Mouse (Mus musculus): ENCODE measurements around the gene Rnf111. TPM values are rescaled to one million over a fixed set of nuclear protein-coding genes. Genes with fewer than 3 reads are reported as not detected.
"Not testable (repeated sequence)": the region's sequence is repeated elsewhere in the genome, so short reads cannot be mapped to it uniquely, and the experiment has no call there.

Rnf111 gene
- total RNA-seq, 2 experiments from 2014 or later, result 34.3 to 35.8 TPM

DNA sequence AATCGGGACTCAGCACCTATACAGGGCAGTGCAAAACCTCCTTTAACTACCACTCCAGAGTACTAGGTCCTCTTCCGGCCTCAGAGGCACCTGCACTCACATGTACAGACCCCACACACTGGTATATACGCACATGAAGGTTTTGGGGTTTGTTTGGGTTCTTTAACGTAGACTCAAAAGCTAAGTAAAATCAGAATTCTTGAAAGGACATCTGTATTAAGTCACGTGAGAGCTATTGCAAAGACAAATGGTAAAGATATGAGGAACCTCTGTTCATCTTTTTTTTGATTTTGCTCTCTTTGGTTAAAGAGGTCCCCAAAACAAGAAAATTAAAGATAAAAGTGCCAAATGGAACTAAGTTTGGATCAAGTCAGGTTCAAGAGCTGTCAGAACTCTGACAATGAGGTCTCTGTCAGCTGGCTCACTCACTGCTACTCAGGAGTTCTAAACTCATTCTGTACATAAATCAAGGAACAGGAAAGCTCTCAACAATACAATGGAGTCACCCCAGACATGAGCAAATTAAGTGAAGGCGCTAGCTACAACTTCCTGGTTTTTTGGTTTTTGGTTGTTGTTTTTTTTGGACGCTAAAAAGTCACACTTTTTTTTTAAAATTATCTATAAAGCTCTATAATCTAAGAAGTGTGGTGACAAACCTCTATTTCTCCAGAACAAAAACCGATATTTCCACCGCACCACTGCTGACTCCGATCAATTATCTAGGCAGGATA is 1.1 kb downstream of the Rnf111 start:
- no peak for DNase-seq (ENCODE audit: low spot score in 2 of 2)

DNA sequence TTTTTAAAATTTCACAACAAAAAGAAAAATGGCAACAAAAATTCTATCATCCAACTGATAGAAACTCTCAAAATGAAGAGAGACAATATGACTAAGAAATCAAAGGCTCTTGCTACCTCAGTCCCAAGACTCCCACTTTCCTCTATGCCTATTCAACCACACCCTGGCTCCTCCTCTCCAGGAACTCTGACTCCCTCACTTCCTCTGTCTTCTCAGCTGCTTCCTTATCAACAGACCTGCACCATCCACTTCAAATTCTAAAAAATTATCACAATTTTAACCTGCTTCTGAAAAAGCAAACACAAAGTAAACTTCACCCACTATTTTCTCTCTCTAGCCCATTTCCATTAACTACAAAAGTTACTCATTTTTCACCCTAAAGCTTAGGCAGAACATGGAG is 6.5 kb downstream of the Rnf111 start:
- no peak for DNase-seq (ENCODE audit: low spot score in 2 of 2)

DNA sequence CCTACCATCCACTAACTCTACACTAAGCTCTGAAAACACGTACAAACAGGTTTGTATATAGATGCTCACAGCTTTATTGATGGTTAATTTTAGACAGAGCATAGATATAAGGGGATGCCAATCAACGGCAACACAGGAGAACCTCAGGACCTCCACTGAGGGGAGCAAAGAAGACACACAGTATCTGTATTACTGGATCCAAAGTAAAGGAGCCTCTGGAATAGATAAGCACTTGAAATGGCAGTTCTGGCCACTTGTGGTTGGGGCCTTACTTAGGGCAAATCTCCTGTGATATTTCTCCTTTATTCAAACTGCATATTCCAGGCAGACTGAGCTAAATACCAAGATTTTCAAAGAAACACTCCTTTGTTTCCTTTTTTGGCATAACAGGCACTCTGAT is 10.5 kb downstream of the Rnf111 start:
- no peak for DNase-seq (ENCODE audit: low spot score in 2 of 2)

DNA sequence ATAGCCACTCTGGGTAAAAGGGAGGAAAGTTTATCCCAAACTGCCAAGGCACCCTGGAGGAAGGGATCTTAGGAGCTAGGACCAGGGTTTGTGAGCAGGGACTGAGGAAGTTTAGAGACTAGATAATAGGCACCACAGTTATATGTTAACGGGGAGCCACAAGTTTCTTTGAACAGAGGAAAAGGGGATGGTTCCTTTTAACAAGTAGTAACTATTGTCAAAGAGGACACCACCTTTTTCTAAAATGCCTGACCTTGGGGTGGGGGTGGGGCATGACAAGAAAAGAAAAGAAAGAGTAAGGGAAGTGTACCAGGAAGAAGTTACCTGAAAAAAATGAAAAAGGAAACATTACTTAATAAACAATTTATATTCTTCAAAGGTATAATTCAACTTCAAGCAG is 12.3 kb downstream of the Rnf111 start:
- DNase-seq (ENCODE audit: low spot score in 2 of 2), result no peak

DNA sequence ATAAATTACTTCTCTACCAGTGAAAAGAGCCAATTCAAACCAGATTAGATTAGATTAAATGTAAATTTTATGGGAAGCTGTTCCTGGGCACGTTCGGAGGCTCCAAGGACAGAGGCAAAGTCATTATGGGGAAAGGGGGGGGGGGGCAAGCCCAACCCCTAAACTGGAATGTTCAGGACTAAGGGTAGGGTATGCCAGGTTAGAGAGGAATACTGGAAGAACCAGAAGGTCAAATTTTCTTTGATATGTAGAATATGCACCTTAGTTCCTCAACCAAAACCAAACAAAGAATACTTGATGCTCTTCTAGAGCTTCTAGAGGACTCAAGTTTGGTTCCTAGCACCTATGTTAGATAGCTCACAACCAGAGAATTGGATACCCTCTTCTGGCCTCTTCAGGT is 16.1 kb downstream of the Rnf111 start:
- no peak for DNase-seq (ENCODE audit: low spot score in 2 of 2)

DNA sequence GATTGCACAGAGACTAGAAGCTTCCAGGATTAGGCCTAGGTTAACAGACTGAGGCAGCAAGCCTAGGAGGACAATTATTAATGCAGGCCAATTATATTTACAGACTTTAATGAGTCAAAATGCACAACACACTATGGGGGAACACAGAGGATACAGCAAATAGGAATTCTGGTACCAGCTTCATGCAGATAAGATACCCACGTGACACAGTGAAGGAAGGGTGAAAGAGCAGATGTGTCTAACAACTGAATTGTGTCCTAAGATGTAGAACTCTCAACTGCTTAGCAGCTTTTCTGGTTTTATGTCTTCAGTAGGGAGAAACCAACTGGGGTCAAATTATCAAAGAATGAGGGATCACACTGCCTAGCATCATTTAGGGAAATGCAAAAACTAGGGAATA is 17.7 kb downstream of the Rnf111 start:
- no peak for DNase-seq (ENCODE audit: low spot score in 2 of 2)

DNA sequence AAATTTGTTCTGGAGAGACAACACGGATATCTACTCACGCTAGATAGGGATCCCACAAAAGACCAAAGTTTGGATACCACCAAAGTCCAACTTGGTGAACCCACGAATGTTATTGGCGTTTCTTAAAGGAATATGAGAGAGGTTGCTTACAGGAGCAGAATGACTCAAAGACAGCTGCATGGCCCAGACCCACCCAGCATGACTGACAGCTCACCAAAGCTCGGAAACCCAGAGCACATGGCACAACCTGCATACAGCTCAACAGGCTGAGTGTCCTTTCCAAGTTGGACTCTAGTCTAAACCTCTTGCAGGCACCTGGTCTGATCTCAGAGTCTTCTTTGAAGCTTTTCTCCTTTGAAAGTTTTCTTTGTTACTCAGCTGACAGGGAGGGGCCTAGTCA is 20.0 kb downstream of the Rnf111 start:
- no peak for DNase-seq (ENCODE audit: low spot score in 2 of 2)

DNA sequence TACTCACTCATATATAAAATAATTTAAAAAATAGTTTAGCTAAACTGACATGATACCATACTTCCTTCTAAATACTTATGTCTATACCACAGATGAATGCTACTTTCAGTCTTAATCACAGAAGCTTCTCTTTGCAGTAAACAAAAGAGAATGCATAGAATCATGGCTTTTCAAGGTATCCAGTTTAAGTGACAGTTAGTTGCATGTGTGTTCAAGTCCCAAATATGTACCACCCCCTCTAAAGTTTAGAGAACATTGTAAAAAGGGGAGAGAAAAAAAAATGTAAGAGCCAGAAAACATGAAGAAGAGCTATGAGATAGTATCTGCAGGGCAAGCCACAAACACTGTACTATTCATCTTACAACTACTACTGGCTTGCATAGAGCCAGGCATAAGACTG is 21.7 kb downstream of the Rnf111 start:
- DNase-seq (ENCODE audit: low spot score in 2 of 2), result no peak

DNA sequence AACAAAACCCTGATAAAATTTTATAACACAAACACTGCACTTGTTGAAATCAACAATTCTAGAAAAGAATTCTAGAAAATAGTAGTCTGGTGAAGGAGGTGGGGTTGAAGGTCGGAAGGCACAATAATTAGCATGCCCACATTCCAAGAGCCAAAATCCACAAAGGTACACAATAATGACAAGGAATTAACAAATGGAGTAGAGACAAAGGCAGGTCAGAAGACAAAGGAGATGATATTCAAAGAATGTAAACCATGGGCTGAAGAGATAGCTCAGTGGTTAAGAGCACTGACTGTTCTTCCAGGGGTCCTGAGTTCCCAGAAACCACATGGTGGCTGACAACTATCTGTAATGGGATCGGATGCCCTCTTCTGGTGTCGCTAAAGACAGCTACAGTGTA is 26.3 kb downstream of the Rnf111 start:
- DNase-seq (ENCODE audit: low spot score in 2 of 2), result no peak

DNA sequence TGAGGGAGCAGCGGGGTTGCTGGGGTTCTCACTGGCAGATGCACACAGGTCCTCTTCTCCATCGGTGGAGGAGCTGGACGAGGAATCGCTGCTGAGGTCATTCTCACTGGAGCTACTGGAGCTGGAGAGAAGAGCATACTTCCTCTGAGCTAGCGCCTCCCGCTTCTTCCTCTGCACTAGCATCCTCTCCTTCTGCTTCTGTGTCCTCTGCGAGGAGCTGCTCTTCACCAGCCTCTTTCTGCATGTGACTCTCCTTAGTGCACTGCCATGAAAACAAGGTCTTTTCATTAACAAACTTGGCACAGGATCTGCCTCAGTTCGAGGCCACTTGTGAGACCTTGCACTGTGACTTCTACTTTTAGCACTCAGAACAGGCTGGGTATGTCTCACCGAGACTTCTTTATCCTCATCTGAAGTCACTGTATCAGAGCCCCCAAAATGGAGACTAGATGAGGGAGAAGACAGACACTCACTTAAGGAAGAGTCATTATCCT is 27.7 kb downstream of the Rnf111 start:
- peak in 1 of 2 experiments; percentile 12 for DNase-seq (ENCODE audit: low spot score in 2 of 2)

DNA sequence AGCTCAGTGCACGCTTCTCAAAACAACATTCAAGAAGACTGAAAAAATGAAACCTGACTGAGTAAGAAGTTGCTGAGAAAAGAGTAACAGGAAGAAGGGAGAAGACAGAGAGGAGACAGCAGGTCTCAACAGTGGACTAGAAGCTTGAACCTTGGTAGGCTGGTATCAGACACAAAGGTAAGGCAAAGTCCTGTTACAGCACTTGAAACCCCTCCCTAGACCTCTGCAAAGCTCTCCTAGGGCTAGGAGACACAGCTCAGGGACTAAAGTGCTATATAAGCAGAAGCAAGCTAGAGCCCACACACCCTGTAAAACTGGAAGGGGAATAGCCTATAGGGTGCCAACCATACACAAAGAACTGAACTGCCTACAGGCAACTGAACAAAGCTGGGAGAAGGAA is 30.1 kb downstream of the Rnf111 start:
- no peak for DNase-seq (ENCODE audit: low spot score in 2 of 2)

DNA sequence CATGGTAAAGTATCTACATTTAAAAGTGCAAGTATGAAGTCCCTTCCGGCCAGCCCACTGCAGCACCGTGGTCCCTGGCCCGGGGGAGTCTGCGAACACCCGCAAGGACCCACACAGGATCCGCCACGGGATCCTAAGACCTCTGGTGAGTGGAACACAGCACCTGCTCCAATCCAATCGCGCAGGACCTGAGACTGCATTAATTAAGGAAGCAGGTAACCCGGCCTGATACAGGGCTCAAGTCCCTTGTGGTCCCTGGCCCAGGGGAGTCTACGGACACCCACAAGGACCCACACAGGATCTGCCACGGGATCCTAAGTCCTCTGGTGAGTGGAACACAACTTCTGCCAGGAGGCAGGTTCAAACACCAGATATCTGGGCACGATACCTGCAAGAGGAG is 40.4 kb downstream of the Rnf111 start:
- DNase-seq (ENCODE audit: low spot score in 2 of 2), result not testable (repeated sequence)

DNA sequence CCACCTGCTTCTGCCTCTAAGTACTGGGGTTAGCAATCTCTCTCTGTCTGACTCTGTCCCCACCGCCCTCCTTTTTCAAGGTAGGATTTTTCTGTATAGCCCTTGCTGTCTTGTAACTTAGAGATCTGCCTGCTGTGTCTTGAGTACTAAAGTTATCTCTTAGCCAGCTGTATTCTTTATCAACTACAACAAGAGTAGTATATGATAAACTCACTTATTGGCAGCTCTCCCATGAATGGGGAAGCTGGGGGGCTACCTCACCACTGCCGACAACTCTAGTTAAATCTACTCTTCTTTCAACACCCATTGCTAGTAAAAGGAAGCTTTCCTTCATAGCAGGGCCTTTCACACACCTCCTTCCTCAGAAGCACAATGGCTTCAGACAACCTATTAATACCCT is 51.2 kb downstream of the Rnf111 start:
- DNase-seq (ENCODE audit: low spot score in 2 of 2), result no peak

DNA sequence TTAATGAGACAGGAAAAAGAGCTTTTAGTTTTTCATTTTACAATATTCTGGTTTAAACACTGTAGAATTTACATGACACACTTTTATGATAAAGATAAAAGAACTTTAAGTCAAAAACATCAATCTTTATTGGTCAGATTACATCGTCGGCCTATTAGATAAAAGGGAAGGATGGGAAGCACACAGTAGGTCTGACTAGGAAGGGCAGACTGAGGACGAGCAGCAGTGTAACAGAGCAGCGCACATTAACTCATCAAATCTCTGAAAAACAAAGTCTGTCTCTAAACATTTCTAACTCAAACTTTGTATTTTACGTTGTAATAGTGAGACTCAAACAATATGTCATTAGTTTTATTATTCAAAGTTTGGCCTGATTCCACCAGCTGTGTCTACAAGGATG is 54.5 kb downstream of the Rnf111 start:
- DNase-seq (ENCODE audit: low spot score in 2 of 2), result no peak

DNA sequence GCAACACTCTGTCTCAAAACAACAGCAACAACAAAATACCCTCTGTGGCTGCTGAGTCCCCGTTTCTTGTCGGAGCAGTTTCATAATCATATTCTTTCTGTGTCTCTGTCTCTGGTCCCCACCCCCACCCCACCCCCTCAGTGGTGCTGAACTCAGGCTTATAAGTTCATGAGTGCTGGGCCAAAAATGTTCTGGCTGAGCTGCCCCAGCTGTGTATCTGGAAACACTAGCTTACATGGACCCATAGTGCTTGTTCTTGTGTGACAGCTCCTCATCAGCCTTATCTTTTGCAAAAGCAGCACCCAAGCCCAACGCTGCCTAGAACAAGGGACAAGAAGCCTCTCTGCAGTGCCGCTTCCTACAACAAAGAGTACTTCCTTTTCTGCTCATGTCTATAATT is 63.6 kb downstream of the Rnf111 start:
- DNase-seq (ENCODE audit: low spot score in 2 of 2), result no peak

DNA sequence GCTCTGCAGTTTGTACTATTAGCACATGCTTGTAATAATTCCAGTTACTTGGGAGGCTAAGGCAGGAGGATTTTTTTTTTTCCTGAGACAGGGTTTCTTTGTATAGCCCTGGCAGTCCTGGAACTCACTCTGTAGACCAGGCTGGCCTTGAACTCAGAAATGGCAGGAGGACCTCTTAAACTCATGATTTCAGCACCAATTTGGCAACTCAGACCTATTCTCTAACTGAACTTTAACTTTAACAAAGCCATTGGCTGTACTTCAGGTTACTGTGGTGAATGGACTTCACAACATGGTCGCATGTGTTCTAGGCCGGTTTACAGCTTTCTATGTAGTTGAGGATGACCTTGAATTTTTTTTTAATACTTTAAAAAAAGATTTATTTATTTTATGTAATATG is 80.9 kb downstream of the Rnf111 start:
- no peak for DNase-seq (ENCODE audit: low spot score in 2 of 2)

DNA sequence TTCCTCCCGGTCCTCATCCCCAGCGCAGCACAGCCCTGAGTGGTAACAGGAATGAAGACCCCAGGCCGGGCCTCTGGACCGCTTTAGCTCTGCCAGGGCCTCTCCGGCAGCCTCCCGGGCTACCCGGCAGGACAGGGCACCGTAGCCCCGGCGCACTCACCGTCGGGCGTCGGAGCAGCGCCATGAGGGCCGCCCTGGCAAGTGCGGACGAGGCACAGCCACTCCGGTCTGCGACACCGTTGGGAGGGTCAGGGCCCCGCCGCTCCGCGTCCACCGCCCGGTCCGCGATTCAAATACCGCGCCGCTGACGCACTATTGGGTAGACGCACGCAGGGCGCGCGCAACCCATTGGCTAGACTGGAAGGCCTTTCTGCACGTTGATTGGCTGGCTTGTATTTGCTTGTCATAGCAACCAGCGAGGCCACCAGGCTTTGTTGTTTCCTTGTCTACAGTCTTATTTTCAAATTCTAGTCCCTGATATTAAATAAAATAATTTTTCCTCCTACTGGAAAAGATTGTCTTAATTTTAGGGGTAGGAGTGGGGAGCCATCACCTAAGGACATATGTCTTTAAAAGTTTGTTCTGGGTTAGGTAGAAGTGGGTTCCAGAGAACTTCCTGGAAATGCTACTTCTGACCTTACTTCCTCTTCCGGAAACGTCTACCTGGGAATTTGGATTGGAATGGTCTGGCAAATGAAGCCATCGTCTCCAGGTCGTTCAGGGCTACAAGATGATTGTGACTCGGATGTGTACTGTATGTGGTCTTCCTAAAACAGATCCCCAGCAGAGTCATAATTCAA is 82.1 kb downstream of the Rnf111 start, which contains the start of gene Ccnb2:
TSS of gene Ccnb2 (minus strand) at position 291 of the 800 bp plus-strand sequence.
- peak; percentile 80 to 85 for DNase-seq (ENCODE audit: low spot score in 2 of 2)

DNA sequence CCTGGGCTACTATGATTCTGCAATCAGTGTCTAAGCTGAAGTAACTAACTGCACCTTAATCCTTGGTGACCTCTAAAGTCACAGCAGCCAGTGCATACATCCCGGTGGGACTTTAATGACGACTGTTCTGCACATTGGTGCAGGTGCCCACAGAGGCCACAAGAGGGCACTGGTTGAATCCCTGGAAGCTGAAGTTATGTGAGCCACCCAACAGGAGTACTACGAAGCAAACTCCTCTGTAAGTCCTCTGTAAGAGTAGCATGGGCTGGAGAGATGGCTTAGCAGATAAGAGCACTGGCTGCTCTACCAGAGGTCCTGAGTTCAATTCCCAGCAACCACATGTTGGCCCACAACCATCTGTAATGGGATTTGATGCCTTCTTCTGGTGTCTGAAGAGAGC is 87.1 kb downstream of the Rnf111 start:
- no peak for DNase-seq (ENCODE audit: low spot score in 2 of 2)

DNA sequence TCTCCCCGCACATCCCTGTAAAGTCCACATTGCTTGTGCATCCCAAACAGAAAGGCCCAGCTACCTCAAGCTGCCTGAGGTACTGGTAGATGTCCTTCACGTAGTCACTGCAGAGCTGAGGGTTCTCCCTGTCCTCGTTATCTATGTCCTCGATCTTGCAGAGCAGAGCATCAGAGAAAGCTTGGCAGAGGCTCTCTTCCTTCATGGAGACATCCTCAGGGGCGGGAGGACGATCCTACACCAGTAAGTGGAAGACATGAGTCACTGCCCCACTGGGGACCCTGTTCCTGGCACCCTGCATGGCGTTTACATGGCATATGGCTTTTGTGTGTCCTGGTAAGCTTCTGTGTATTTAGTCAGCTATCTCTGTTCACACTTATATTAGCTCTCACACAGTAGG is 90.5 kb downstream of the Rnf111 start:
- no peak for DNase-seq (ENCODE audit: low spot score in 2 of 2)

DNA sequence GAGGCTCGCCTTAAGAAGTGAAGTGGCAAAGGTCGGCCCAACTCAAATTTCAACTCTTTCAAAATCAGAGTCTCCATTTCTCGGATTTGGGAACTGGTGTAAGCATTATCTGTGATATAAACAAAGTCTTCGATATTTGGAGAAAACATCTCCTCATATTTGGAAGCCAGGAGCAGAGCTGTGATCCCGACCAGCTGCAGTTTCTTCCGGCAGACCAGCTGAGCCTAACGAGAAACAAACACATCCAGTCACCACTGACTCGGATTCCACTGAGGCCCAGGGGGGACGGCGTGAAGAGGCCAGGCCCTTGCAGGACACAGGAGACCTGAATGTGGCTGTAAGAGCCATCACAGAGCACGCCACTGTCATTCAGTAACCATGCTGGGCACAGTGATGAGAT is 92.9 kb downstream of the Rnf111 start:
- DNase-seq (ENCODE audit: low spot score in 2 of 2), result no peak

DNA sequence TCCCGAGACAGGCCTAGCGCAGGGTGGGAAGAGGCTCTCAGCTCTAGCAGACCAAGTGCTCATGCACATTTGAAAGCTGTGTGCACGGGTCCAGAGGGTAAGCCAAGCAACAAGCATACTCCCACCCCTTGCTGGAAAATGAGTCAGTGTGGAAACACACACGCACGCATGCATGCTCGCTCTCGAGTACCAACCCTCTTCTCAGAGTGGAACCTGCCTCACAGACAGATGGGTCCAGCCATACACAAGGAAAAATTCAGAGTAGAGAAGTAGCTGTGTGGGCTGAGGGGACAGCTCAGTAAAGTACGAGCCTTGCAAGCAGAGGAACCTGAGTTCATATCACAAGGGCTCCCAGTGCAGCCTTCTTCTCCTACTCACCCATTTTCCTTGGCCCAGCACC is 93.8 kb downstream of the Rnf111 start:
- DNase-seq (ENCODE audit: low spot score in 2 of 2), result no peak

DNA sequence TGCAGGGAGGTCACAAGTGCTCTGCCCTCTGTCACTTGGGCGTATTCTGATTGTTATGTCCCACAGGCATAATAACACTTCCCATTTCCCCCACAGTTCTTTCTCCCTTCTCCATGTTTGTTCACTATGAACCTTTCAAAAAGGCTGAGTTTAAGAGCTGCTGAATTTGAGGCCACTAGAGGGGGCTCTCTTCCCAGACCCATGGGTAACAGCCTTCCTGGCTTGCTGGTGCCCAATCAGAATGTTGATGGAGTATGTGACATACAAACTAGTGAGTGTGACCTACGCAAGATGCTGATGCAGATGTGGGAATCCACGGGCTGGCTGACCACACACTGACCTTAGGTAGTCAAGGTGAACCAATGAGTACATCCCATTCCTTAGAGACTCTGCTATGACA is 94.7 kb downstream of the Rnf111 start:
- peak in 1 of 2 experiments; percentile 44 for DNase-seq (ENCODE audit: low spot score in 2 of 2)

DNA sequence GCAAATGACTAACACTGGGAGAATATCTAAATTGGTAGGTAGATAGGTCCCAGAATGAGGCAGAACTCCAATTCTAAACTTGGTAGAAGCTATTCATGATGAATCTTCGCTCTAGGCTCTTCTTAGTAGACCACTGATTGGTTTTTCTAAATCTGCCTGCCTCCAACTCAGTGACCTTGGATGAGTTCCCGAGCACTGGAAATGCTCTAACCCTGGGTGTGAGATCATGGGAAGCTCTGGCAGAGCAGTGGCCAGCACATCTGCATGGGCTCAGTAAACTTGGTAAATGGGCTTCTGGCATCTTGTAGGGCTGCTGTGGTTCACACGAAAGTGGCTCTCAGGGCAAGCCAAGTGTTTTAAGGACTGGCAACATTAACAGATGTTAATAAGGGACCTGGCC is 96.9 kb downstream of the Rnf111 start:
- DNase-seq (ENCODE audit: low spot score in 2 of 2), result no peak
